Mouse (Mus musculus) neural tube, embryonic 14.5 days (tissue): ENCODE measurements around the gene Hira. TPM values are rescaled to one million over a fixed set of nuclear protein-coding genes. Genes with fewer than 3 reads are reported as not detected.
"Not testable (repeated sequence)": the region's sequence is repeated elsewhere in the genome, so short reads cannot be mapped to it uniquely, and the experiment has no call there.

Experiments
- ATAC-seq: fragments of 200-750 bp; cut with Nextera tagmentation; 2 replicates; pipeline ENCODE4 v1.8.0; 2017; ENCODE audit warnings: low read depth, mild to moderate bottlenecking, moderate TSS enrichment, moderate library complexity
- H3K27ac ChIP-seq: fragments of 300-500 bp; sonication (generic); 2 replicates; pipeline ENCODE4 v1.5.1; 2014; ENCODE audit warnings: low read depth, mild to moderate bottlenecking, control low read depth, low read length, moderate library complexity, mixed read lengths
- H3K27me3 ChIP-seq: fragments of 300-500 bp; sonication (generic); 2 replicates; pipeline ENCODE4 v1.6.1; 2014; ENCODE audit warnings: low read length; ENCODE audit not compliant: control insufficient read depth, insufficient read depth
- H3K36me3 ChIP-seq: fragments of 300-500 bp; sonication (generic); 2 replicates; pipeline ENCODE4 v1.6.1; 2014; ENCODE audit warnings: low read length, mixed read lengths; ENCODE audit not compliant: control insufficient read depth, insufficient read depth
- H3K4me1 ChIP-seq: fragments of 300-500 bp; sonication (generic); 2 replicates; pipeline ENCODE4 v1.6.1; 2014; ENCODE audit warnings: low read length; ENCODE audit not compliant: control insufficient read depth, insufficient read depth
- H3K4me2 ChIP-seq: fragments of 300-500 bp; sonication (generic); 2 replicates; pipeline ENCODE4 v1.6.1; 2014; ENCODE audit warnings: mild to moderate bottlenecking, low read depth, low read length, control low read depth
- H3K4me3 ChIP-seq: fragments of 300-500 bp; sonication (generic); 2 replicates; pipeline ENCODE4 v1.5.1; 2014; ENCODE audit warnings: low read depth, low read length, control low read depth, mixed read lengths
- H3K9ac ChIP-seq: fragments of 300-500 bp; sonication (generic); replicated peaks from 2 replicates; pipeline ENCODE4 v1.6.1; 2014; ENCODE audit warnings: low read depth, mild to moderate bottlenecking, control low read depth, low read length, mixed read lengths
- H3K9me3 ChIP-seq: fragments of 300-500 bp; sonication (generic); 2 replicates; pipeline ENCODE4 v1.6.1; 2016; ENCODE audit warnings: low read length; ENCODE audit not compliant: control insufficient read depth
- WGBS: fragments of 180-500 bp; shearing (Covaris S2); extraction: QIAGEN DNeasy Blood & Tissue Kit; methylation state at CpG from one replicate; pipeline ENCODE4 v1.1.7; 2014; 5-methylcytosine and 5-hydroxymethylcytosine counted together
- polyA plus RNA-seq: library from polyadenylated mRNA; unstranded; fragments of >200 nt; fragmentation: Nextera tagmentation; extraction: Ambion mirVana; gene quantifications from 2 replicates; pipeline ENCODE4 v1.2.1, GENCODE M21; 2014

Gene Hira
- polyA plus RNA-seq, 1 experiment from 2014 or later: 23.4 TPM

GRCm38 (mm10) chr16:18950351-18950750, 73.5 kb downstream of the Hira start:
- Histone ChIP-seq H3K9ac (no peak overlapping the region), H3K4me1 (no peaks in the 10 kb centered on the region), H3K9me3 (no peaks in the 10 kb centered on the region), H3K36me3 (peaks cover 80% of the 10 kb centered on the region), H3K27me3 (no peaks in the 10 kb centered on the region), H3K4me3 (no peak overlapping the region), H3K27ac (no peak overlapping the region), H3K4me2 (no peak overlapping the region)
- WGBS: 90% methylated on average over 2 of the region's 2 CpGs
- no peak for ATAC-seq

DNA sequence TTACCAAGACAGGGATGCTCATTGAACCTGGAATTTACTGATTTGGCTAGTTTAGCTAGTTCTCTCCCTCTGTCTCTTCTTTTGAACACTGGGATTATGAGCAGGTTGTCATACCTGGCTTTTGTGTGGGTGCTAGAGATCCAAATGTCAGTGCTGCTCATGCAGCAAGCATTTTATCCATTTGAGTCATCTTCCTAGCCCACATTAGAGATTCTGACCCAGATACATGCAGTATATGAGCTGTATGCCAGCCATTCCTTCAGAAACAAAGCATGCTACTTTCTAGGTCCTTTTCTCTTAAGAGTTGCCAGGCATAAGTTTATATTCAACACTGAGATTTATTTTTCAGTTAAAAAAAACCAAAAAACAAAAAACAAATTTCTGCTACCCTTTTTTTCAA, 76.0 kb downstream of the Hira start:
- Histone ChIP-seq H3K27ac (no peak overlapping the region), H3K36me3 (peaks cover 90% of the 10 kb centered on the region), H3K4me1 (no peaks in the 10 kb centered on the region), H3K4me2 (no peak overlapping the region), H3K27me3 (no peaks in the 10 kb centered on the region), H3K4me3 (no peak overlapping the region), H3K9ac (no peak overlapping the region), H3K9me3 (no peaks in the 10 kb centered on the region)
- ATAC-seq: no peak

GRCm38 (mm10) chr16:18955070-18955469, 78.2 kb downstream of the Hira start:
- 0 out of 2 replicates have a peak, but pooled peaks cover 4% of the 10 kb centered on the region for H3K9me3 ChIP-seq
- H3K9ac ChIP-seq: no peak overlapping the region
- no peak for ATAC-seq
- no peaks in the 10 kb centered on the region for H3K27me3 ChIP-seq
- H3K36me3 ChIP-seq: peaks cover 71% of the 10 kb centered on the region
- H3K4me2 ChIP-seq: no peak overlapping the region
- H3K4me1 ChIP-seq: no peaks in the 10 kb centered on the region
- no peak overlapping the region for H3K4me3 ChIP-seq
- no peak overlapping the region for H3K27ac ChIP-seq
- WGBS: 90% methylated on average over 3 of the region's 3 CpGs

- H3K27me3 ChIP-seq: no peaks in the 10 kb centered on the region
- no peak overlapping the region for H3K4me3 ChIP-seq
- no peak overlapping the region for H3K27ac ChIP-seq
- H3K9me3 ChIP-seq: peaks cover 15% of the 10 kb centered on the region
- no peak for ATAC-seq
- H3K36me3 ChIP-seq: peaks cover 37% of the 10 kb centered on the region
- no peaks in the 10 kb centered on the region for H3K4me1 ChIP-seq
- H3K4me2 ChIP-seq: no peak overlapping the region
- H3K9ac ChIP-seq: no peak overlapping the region
These were observed 86.6 kb downstream of the Hira start for GRCm38 (mm10) chr16:18963486-18963885.

- Histone ChIP-seq H3K4me2 (no peak overlapping the region), H3K4me1 (no peaks in the 10 kb centered on the region), H3K9ac (no peak overlapping the region), H3K4me3 (no peak overlapping the region), H3K27me3 (no peaks in the 10 kb centered on the region), H3K27ac (no peak overlapping the region), H3K9me3 (no peaks in the 10 kb centered on the region), H3K36me3 (peaks cover 32% of the 10 kb centered on the region)
- WGBS: 95% methylated on average over 9 of the region's 9 CpGs
- ATAC-seq: no peak
These were observed 92.7 kb downstream of the Hira start for GRCm38 (mm10) chr16:18969420-18970128.

DNA sequence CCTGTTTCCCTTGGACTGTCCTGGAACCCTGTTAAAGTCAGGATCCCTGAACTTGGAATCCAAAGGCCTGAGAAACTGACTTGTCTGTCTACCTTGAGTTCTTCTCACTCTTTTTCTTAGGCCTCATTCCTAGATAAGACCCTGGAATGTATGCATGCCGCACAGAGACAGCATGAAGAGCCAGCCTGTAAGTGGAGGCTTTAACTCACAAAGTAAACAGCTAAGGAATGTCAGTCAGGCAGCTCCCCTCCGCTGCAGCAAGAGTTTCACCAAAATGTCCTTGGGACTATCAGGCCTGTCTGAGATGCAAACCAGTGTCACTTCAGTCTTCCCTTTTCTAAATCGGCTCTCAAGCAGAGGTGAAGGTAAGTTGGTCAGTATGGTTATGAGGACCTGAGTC, 94.0 kb downstream of the Hira start:
- Histone ChIP-seq H3K4me1 (no peaks in the 10 kb centered on the region), H3K27me3 (no peaks in the 10 kb centered on the region), H3K4me3 (no peak overlapping the region), H3K36me3 (peaks cover 29% of the 10 kb centered on the region), H3K4me2 (no peak overlapping the region), H3K9ac (no peak overlapping the region), H3K9me3 (no peaks in the 10 kb centered on the region), H3K27ac (no peak overlapping the region)
- WGBS: 90% methylated on average over 3 of the region's 3 CpGs
- no peak for ATAC-seq

GRCm38 (mm10) chr16:18975665-18976064, 98.8 kb downstream of the Hira start:
- not testable (repeated sequence) for H3K27me3 ChIP-seq, H3K9ac ChIP-seq, H3K27ac ChIP-seq, ATAC-seq, H3K4me3 ChIP-seq, H3K9me3 ChIP-seq, H3K36me3 ChIP-seq, H3K4me1 ChIP-seq, H3K4me2 ChIP-seq
- 86% methylated on average over 23 of the region's 23 CpGs for WGBS

DNA sequence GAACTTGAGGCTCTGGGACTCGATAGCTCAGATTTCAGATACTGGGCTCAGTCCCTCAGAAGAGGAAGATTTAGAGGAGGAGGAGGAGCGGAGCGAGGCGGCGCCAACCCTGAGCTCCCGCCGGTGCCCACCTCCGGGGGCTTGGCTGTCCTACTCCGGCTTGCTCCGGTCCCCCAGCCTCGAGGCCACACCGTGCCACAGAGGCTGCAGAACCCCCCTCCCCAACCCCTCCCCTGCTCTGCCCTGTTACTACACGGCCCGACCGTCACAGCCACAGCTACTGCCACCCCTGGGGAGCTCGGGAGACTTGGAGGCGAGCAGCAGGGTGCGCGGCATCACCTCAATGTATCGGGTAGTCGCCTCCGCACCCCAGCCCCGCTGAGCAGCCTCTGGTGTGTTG, 99.5 kb downstream of the Hira start:
- H3K4me1 ChIP-seq: no peaks in the 10 kb centered on the region
- H3K27me3 ChIP-seq: no peaks in the 10 kb centered on the region
- no peak overlapping the region for H3K9ac ChIP-seq
- H3K4me2 ChIP-seq: no peak overlapping the region
- 73% methylated on average over 23 of the region's 23 CpGs for WGBS
- H3K9me3 ChIP-seq: no peaks in the 10 kb centered on the region
- no peak overlapping the region for H3K27ac ChIP-seq
- ATAC-seq: peak; percentile 14; the same call in 1 of the 2 replicates
- no peak overlapping the region for H3K4me3 ChIP-seq
- peaks cover 3% of the 10 kb centered on the region; the same call in 1 of the 2 replicates for H3K36me3 ChIP-seq

- H3K36me3 ChIP-seq: no peaks in the 10 kb centered on the region
- no peak overlapping the region for H3K4me3 ChIP-seq
- no peaks in the 10 kb centered on the region for H3K4me1 ChIP-seq
- H3K4me2 ChIP-seq: no peak overlapping the region
- H3K9me3 ChIP-seq: no peaks in the 10 kb centered on the region
- WGBS: 95% methylated on average over 3 of the region's 3 CpGs
- no peak overlapping the region for H3K9ac ChIP-seq
- no peak for ATAC-seq
- no peaks in the 10 kb centered on the region for H3K27me3 ChIP-seq
- no peak overlapping the region for H3K27ac ChIP-seq
These were observed 109.5 kb downstream of the Hira start for GRCm38 (mm10) chr16:18986381-18986780.
